Mouse (Mus musculus) liver, adult (tissue): ENCODE results near the gene Slc22a20.

ENCODE experiments used
- GATA4 ChIP-seq: IDR thresholded peaks from 2 replicates; pipeline ENCODE4 v1.6.1; 2014; ENCODE audit warnings: mild to moderate bottlenecking, low read length; ENCODE audit not compliant: insufficient replicate concordance

Gene Slc22a20

GRCm38 (mm10) chr19:5999969-6000368, 14.0 kb upstream of the Slc22a20 start:
- no peak for TF ChIP-seq GATA4

GRCm38 (mm10) chr19:5998180-5998579, 12.2 kb upstream of the Slc22a20 start:
- TF ChIP-seq GATA4: no peak

- no peak for TF ChIP-seq GATA4
These were observed 8.8 kb upstream of the Slc22a20 start for GRCm38 (mm10) chr19:5994711-5995110.

- TF ChIP-seq GATA4: no peak
These were observed 6.1 kb upstream of the Slc22a20 start for GRCm38 (mm10) chr19:5992012-5992411.

GRCm38 (mm10) chr19:5991467-5991866, 5.5 kb upstream of the Slc22a20 start:
- no peak for TF ChIP-seq GATA4

- no peak for TF ChIP-seq GATA4
These were observed 5.0 kb upstream of the Slc22a20 start for GRCm38 (mm10) chr19:5990921-5991320.

GRCm38 (mm10) chr19:5990033-5990432, 4.1 kb upstream of the Slc22a20 start:
- TF ChIP-seq GATA4: no peak

GRCm38 (mm10) chr19:5989585-5989984, 3.6 kb upstream of the Slc22a20 start:
- no peak for TF ChIP-seq GATA4

GRCm38 (mm10) chr19:5988815-5989452, 3.0 kb upstream of the Slc22a20 start:
- TF ChIP-seq GATA4: no peak

- no peak for TF ChIP-seq GATA4
These were observed 2.3 kb upstream of the Slc22a20 start for GRCm38 (mm10) chr19:5988027-5988814.

GRCm38 (mm10) chr19:5980477-5980876, 5.5 kb downstream of the Slc22a20 start:
- TF ChIP-seq GATA4: no peak

- TF ChIP-seq GATA4: no peak
These were observed 8.2 kb downstream of the Slc22a20 start for GRCm38 (mm10) chr19:5977717-5978116.

- TF ChIP-seq GATA4: no peak
These were observed 10.3 kb downstream of the Slc22a20 start for GRCm38 (mm10) chr19:5975676-5976075.

GRCm38 (mm10) chr19:5975112-5975511, 10.8 kb downstream of the Slc22a20 start:
- TF ChIP-seq GATA4: no peak

- no peak for TF ChIP-seq GATA4
These were observed 18.3 kb downstream of the Slc22a20 start for GRCm38 (mm10) chr19:5967664-5968063.

- TF ChIP-seq GATA4: no peak
These were observed 19.2 kb downstream of the Slc22a20 start for GRCm38 (mm10) chr19:5966786-5967185.

- no peak for TF ChIP-seq GATA4
These were observed 20.0 kb downstream of the Slc22a20 start for GRCm38 (mm10) chr19:5965910-5966309.

GRCm38 (mm10) chr19:5965280-5965679, 20.7 kb downstream of the Slc22a20 start:
- no peak for TF ChIP-seq GATA4
